Mouse (Mus musculus) forebrain, embryonic 16.5 days (tissue): ENCODE data around the gene Togaram2. TPM values are rescaled to one million over a fixed set of nuclear protein-coding genes. Genes with fewer than 3 reads are reported as not detected.

Source experiments
- ATAC-seq: fragments of 200-750 bp; cut with Nextera tagmentation; 2 replicates; pipeline ENCODE4 v1.8.0; 2017; ENCODE audit warnings: mild to moderate bottlenecking, moderate library complexity
- H3K27ac ChIP-seq: fragments of 300-500 bp; sonication (generic); 2 replicates; pipeline ENCODE4 v1.5.1; 2014; ENCODE audit warnings: low read length, control low read depth
- H3K27me3 ChIP-seq: fragments of 300-500 bp; sonication (generic); replicated peaks from 2 replicates; pipeline ENCODE4 v1.6.1; 2014; ENCODE audit warnings: low read length; ENCODE audit not compliant: control insufficient read depth, insufficient read depth
- H3K36me3 ChIP-seq: fragments of 300-500 bp; sonication (generic); 2 replicates; pipeline ENCODE4 v1.6.1; 2014; ENCODE audit not compliant: control insufficient read depth, insufficient read depth
- H3K4me1 ChIP-seq: fragments of 300-500 bp; sonication (generic); replicated peaks from 2 replicates; pipeline ENCODE4 v1.6.1; 2014; ENCODE audit warnings: low read length; ENCODE audit not compliant: control insufficient read depth, insufficient read depth
- H3K4me2 ChIP-seq: fragments of 300-500 bp; sonication (generic); 2 replicates; pipeline ENCODE4 v1.6.1; 2014; ENCODE audit warnings: mild to moderate bottlenecking, low read length, control low read depth
- H3K4me3 ChIP-seq: fragments of 300-500 bp; sonication (generic); replicated peaks from 2 replicates; pipeline ENCODE4 v1.5.1; 2014; ENCODE audit warnings: mild to moderate bottlenecking, low read length, control low read depth
- H3K9ac ChIP-seq: fragments of 300-500 bp; sonication (generic); replicated peaks from 2 replicates; pipeline ENCODE4 v1.6.1; 2014; ENCODE audit warnings: low read depth, low read length, control low read depth
- H3K9me3 ChIP-seq: fragments of 300-500 bp; sonication (generic); 2 replicates; pipeline ENCODE4 v1.6.1; 2016; ENCODE audit warnings: low read length; ENCODE audit not compliant: control insufficient read depth
- WGBS: fragments of 180-500 bp; shearing (Covaris S2); extraction: QIAGEN DNeasy Blood & Tissue Kit; methylation state at CpG from one replicate; pipeline ENCODE4 v1.1.7; 2014; 5-methylcytosine and 5-hydroxymethylcytosine counted together
- polyA plus RNA-seq: library from polyadenylated mRNA; unstranded; fragments of >200 nt; fragmentation: Nextera tagmentation; extraction: Ambion mirVana; gene quantifications from 2 replicates; pipeline ENCODE4 v1.2.1, GENCODE M21; 2015

Gene Togaram2
- polyA plus RNA-seq, 1 experiment from 2014 or later, result 0.54 TPM

DNA sequence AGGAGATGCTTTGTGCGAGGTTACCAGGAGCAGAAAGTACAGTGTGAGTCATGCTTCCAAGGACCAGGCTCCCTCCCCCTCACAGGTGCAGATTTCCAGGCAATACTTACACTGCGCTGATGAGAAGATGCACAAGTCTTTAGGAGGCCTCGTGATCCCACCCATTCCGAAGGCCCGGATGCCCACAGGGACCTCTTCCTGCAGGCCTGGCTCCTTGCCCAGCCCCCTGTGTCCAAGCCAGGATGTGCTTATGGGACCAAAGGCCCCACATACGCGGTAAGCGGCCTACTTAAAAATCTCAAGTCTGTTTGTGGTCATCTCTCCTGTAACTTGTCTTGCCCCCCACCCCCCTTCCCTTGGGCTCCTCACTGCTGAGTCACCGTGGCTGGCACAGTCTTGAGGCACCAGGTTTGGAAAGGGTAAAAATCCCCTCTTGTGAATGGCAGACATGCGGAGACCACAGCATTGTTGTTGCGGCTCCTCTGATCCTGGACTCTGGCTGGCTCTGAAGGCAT is 18.4 kb downstream of the Togaram2 start:
- 52% methylated on average over 11 of the region's 11 CpGs for WGBS
- no peaks in the 10 kb centered on the region for H3K36me3 ChIP-seq
- H3K9me3 ChIP-seq, result 0 out of 2 replicates have a peak, but pooled peaks cover 4% of the 10 kb centered on the region
- peaks cover 7% of the 10 kb centered on the region for H3K4me1 ChIP-seq
- ATAC-seq, result 0 out of 2 replicates have a peak, but pooled peaks have one; percentile 15
- no peaks in the 10 kb centered on the region for H3K27me3 ChIP-seq
- H3K4me3 ChIP-seq, result no peak overlapping the region
- no peak overlapping the region for H3K27ac ChIP-seq
- H3K4me2 ChIP-seq, result no peak overlapping the region
- no peak overlapping the region for H3K9ac ChIP-seq

DNA sequence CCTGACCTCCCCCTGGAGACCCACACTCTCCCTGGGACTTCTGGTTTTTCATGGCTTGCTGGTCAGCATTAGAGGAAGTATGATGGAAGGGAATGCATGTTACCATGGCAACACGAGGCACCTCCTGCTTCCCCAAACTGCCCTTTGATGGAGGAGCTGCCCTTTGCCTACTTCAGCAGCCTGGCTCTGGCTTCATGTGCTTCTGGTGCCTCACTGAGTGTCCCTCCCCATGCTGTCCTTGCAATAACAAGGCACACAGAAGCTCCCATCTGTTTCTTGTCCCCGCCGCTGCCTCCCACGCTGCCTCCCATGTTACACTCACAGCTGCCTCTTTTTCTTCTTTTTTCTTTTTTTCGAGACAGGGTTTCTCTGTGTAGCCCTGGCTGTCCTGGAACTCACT is 20.3 kb downstream of the Togaram2 start:
- H3K9me3 ChIP-seq, result 0 out of 2 replicates have a peak, but pooled peaks cover 4% of the 10 kb centered on the region
- H3K9ac ChIP-seq, result no peak overlapping the region
- peaks cover 7% of the 10 kb centered on the region for H3K4me1 ChIP-seq
- WGBS, result 54% methylated on average over 5 of the region's 5 CpGs
- no peak overlapping the region for H3K27ac ChIP-seq
- no peak overlapping the region for H3K4me3 ChIP-seq
- no peaks in the 10 kb centered on the region for H3K27me3 ChIP-seq
- H3K36me3 ChIP-seq, result no peaks in the 10 kb centered on the region
- ATAC-seq, result no peak
- no peak overlapping the region for H3K4me2 ChIP-seq

DNA sequence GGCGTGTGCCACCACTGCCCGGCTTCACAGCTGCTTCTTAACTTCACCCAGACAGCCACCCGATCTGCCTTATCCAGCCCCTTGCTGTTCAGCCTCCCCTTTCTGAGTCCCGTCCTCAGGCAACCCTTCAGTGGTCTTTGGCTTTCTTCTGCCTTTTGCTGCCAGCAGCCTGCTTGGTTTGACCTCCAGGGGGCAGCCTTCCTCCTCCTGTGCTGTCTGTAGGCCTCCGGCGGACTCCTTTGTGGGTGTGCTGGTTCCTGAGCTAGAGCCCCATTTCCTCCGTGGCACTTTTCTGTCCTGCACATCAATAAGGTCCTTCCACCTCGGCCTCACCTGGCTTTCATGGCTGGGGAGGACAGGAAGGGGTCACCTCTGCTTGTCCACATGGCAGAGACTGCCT is 20.7 kb downstream of the Togaram2 start:
- Histone ChIP-seq H3K4me3 (no peak overlapping the region), H3K9me3 (0 out of 2 replicates have a peak, but pooled peaks cover 2% of the 10 kb centered on the region), H3K4me1 (peaks cover 7% of the 10 kb centered on the region), H3K36me3 (no peaks in the 10 kb centered on the region), H3K9ac (no peak overlapping the region), H3K4me2 (no peak overlapping the region), H3K27ac (no peak overlapping the region), H3K27me3 (no peaks in the 10 kb centered on the region)
- WGBS, result 61% methylated on average over 8 of the region's 8 CpGs
- ATAC-seq, result no peak

DNA sequence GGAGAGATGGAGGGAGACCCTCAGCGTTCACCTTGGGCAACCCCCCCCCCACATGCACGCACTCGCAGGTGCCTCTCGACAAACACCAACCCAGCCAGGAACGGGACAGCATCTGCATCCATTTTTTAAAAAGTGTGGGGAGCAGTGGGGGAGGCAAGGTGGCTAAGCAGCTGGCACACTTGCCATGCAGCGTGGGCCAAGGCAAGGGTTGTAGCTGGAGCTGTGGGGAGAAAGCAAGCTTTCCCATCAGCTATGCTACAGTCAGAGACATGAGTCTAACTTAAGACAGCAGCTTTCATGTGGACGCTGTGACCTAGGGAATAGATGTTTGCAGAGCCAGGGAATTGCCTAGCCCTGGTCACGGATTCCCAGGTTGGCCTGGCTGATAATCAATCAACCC is 22.1 kb downstream of the Togaram2 start:
- peaks cover 7% of the 10 kb centered on the region for H3K4me1 ChIP-seq
- no peaks in the 10 kb centered on the region for H3K36me3 ChIP-seq
- no peak overlapping the region for H3K27ac ChIP-seq
- H3K4me2 ChIP-seq, result no peak overlapping the region
- H3K9ac ChIP-seq, result no peak overlapping the region
- no peaks in the 10 kb centered on the region for H3K27me3 ChIP-seq
- no peak overlapping the region for H3K4me3 ChIP-seq
- no peaks in the 10 kb centered on the region for H3K9me3 ChIP-seq
- no peak for ATAC-seq
- WGBS, result 93% methylated on average over 8 of the region's 8 CpGs

DNA sequence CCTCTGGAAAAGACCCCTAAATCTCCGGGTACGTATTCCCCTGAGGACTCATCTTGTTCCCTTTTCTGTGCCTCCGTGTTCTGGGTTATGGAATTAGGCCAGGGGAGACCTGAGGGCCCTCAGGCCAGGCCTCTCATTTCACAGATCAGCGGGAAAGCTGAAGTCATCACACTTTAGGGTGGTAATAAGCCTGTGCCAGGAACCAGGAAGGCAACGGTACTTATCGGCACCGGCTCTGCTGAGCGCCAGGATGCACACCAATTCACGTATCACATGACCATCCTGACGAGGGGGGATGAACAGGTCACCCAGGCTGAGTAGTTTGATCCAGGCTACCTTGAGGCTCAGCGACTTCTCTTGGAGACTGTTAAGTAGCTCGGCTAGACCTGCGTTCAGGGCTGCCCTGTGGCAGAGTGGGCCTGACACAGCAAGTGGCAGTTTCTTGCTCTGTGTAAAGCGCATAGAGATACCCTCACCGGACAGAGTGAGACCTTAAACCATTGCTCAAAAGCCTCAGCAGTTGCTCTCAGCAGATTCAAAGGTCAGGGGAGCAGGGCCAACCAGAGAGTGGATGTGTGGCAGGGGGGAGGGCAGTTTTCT is 22.8 kb downstream of the Togaram2 start:
- Histone ChIP-seq H3K27me3 (no peaks in the 10 kb centered on the region), H3K4me1 (peaks cover 7% of the 10 kb centered on the region), H3K36me3 (no peaks in the 10 kb centered on the region), H3K9me3 (no peaks in the 10 kb centered on the region), H3K4me3 (no peak overlapping the region), H3K4me2 (no peak overlapping the region), H3K27ac (no peak overlapping the region), H3K9ac (no peak overlapping the region)
- no peak for ATAC-seq
- 78% methylated on average over 15 of the region's 15 CpGs for WGBS

GRCm38 (mm10) chr17:71696396-71696795 is 23.3 kb downstream of the Togaram2 start:
- H3K4me2 ChIP-seq, result no peak overlapping the region
- H3K36me3 ChIP-seq, result no peaks in the 10 kb centered on the region
- H3K9me3 ChIP-seq, result no peaks in the 10 kb centered on the region
- no peak for ATAC-seq
- 88% methylated on average over 5 of the region's 5 CpGs for whole genome bisulfite sequencing
- no peak overlapping the region for H3K4me3 ChIP-seq
- H3K4me1 ChIP-seq, result peaks cover 3% of the 10 kb centered on the region
- no peaks in the 10 kb centered on the region for H3K27me3 ChIP-seq
- no peak overlapping the region for H3K27ac ChIP-seq
- no peak overlapping the region for H3K9ac ChIP-seq

DNA sequence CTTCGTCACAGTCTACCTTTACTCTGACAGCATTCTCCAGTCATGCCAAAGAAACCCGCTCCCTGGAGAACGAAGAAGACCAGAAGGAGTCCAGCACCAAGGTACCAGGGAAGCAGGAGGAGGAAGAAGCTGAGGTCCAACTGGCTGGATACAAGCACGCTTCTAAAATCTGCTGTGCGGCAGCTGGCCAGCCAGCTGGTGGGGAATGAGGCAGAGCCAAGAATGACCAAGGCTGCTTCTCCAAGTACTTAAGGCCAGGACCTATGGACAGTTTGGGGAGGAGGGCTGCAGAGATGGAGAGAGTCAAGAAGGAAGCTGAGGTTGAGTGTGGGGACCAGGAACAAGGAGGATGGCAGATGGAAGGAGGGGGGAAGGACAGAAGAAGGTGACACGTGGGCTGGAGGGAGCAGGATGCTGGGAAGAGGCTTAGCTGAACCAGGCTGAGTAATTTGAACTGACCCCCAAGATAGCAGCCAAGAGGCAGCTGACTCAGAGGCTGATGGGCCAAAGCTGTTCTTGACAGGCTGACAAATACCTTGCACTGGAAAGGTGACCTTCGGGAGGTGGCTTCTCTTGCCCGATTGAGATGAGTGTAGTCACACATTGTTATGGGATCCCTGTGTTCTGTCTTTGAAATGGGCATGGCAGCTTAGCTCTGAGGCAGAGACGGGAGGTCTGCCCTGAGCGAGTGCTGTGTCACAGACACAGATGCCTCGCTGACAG is 25.0 kb downstream of the Togaram2 start:
- 91% methylated on average over 11 of the region's 11 CpGs for WGBS
- Histone ChIP-seq H3K36me3 (no peaks in the 10 kb centered on the region), H3K4me2 (no peak overlapping the region), H3K9ac (no peak overlapping the region), H3K27ac (no peak overlapping the region), H3K4me3 (no peak overlapping the region), H3K9me3 (no peaks in the 10 kb centered on the region), H3K27me3 (no peaks in the 10 kb centered on the region), H3K4me1 (no peaks in the 10 kb centered on the region)
- no peak for ATAC-seq

- H3K36me3 ChIP-seq, result no peaks in the 10 kb centered on the region
- no peaks in the 10 kb centered on the region for H3K9me3 ChIP-seq
- no peaks in the 10 kb centered on the region for H3K27me3 ChIP-seq
- no peak overlapping the region for H3K4me3 ChIP-seq
- no peaks in the 10 kb centered on the region for H3K4me1 ChIP-seq
- no peak overlapping the region for H3K9ac ChIP-seq
- ATAC-seq, result no peak
- H3K4me2 ChIP-seq, result no peak overlapping the region
- 88% methylated on average over 11 of the region's 11 CpGs for WGBS
- no peak overlapping the region for H3K27ac ChIP-seq
Observed at GRCm38 (mm10) chr17:71698619-71698956, 25.5 kb downstream of the Togaram2 start.

DNA sequence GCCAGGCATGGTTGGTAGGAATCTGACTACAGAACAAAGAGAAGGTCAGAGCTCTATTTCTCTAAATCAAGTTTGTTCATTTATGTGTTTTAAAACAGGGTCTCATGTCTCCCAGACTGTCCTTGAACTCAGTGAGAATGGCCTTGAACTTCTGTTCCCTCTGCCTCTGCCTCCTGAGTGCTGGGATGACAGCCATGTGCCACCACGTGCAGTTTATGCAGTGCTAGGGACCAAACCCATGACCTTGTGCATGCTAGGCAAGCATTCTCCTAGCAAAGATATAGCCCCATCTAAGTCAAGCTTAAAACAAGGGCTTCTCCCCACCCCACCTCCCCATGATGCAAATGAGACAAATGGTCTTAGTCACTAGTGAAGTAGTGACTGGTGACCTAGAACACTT is 32.1 kb downstream of the Togaram2 start:
- WGBS, result 97% methylated on average over 1 of the region's 1 CpGs
- ATAC-seq, result no peak
- no peaks in the 10 kb centered on the region for H3K9me3 ChIP-seq

More for the DNA sequence above, 32.1 kb downstream of the Togaram2 start:
- Histone ChIP-seq H3K4me2 (no peak overlapping the region), H3K27ac (no peak overlapping the region), H3K36me3 (no peaks in the 10 kb centered on the region), H3K27me3 (no peaks in the 10 kb centered on the region), H3K9ac (no peak overlapping the region), H3K4me1 (no peaks in the 10 kb centered on the region), H3K4me3 (no peak overlapping the region)
